Mouse (Mus musculus): ENCODE measurements at regions not wholly inside any gene's neighbourhood (a gene's known extent, or its start where the extent isn't known, plus 50 kb on each side); places are given as distances from the start of the nearest gene placed in this dataset.

GRCm38 (mm10) chr1:189064629-189065028 is 57.0 kb upstream of the Kctd3 start:
- ATAC-seq (replicated peaks in 1 of 2; ENCODE audit: insufficient read depth in 1 of 2, low FRiP score in 2 of 2, low TSS enrichment in 1 of 2, low read depth in 1 of 2, poor library complexity in 2 of 2, severe bottlenecking in 2 of 2): no peak

GRCm38 (mm10) chr1:189063699-189064098 is 56.1 kb upstream of the Kctd3 start:
- ATAC-seq (replicated peaks in 1 of 2; ENCODE audit: insufficient read depth in 1 of 2, low FRiP score in 2 of 2, low TSS enrichment in 1 of 2, low read depth in 1 of 2, poor library complexity in 2 of 2, severe bottlenecking in 2 of 2): no peak

GRCm38 (mm10) chr1:189063209-189063608 is 55.6 kb upstream of the Kctd3 start:
- no peak for ATAC-seq (replicated peaks in 1 of 2; ENCODE audit: insufficient read depth in 1 of 2, low FRiP score in 2 of 2, low TSS enrichment in 1 of 2, low read depth in 1 of 2, poor library complexity in 2 of 2, severe bottlenecking in 2 of 2)
